Mouse (Mus musculus): ENCODE results near the gene Rbm7. TPM values are rescaled to one million over a fixed set of nuclear protein-coding genes. Genes with fewer than 3 reads are reported as not detected.
A peak's percentile ranks its signal among the peaks of the same experiment; 100 is the strongest.
"Not testable (repeated sequence)": the region's sequence is repeated elsewhere in the genome, so short reads cannot be mapped to it uniquely, and the experiment has no call there.

Gene Rbm7
- polyA plus RNA-seq (2015; fragmentation: Nextera tagmentation; extraction: Ambion mirVana) = 52.1 and 54.0 TPM in 2 replicates

- WGBS (ENCODE audit: insufficient replicate concordance) = under 1% methylated on average over 71 of the region's 72 CpGs
Measured at GRCm38 (mm10) chr9:48494817-48495547, at the start of gene Rbm7, which contains the start of gene Gm5617. TSS of gene Rbm7 (minus strand) at chr9:48495299. TSS of gene Gm5617 (plus strand) at chr9:48495442.

GRCm38 (mm10) chr9:48538688-48539087 is 43.6 kb upstream of the Rbm7 start:
- no peak overlapping the region for H3K27ac ChIP-seq (ENCODE audit: low read depth)
- H3K4me2 ChIP-seq (ENCODE audit: low read depth, low read length) = peak overlapping the region; percentile 40
- H3K36me3 ChIP-seq (replicated peaks; ENCODE audit: insufficient read depth, low read length) = no peaks in the 10 kb centered on the region
- peaks cover 7% of the 10 kb centered on the region; the same call in 1 of the 2 replicates for H3K27me3 ChIP-seq (ENCODE audit: insufficient read depth, low read length)
- TF ChIP-seq CTCF (IDR thresholded peaks at IDR 0.05; ENCODE audit: low read depth) (no peak), EP300 (IDR thresholded peaks at IDR 0.05; ENCODE audit: low read depth) (no peak)
- ATAC-seq (no peak), DNase-seq (peak; percentile 19)
- H3K4me3 ChIP-seq (ENCODE audit: low read depth, low read length) = no peak overlapping the region; the same call in 1 of the 2 replicates
- H3K9me3 ChIP-seq (ENCODE audit: low read length) = peaks cover 10% of the 10 kb centered on the region; the same call in 1 of the 2 replicates
- WGBS (ENCODE audit: insufficient replicate concordance) = 18% methylated on average over 12 of the region's 12 CpGs
- no peaks in the 10 kb centered on the region for H3K4me1 ChIP-seq (ENCODE audit: insufficient read depth)
- H3K9ac ChIP-seq (replicated peaks) = no peak overlapping the region

More at GRCm38 (mm10) chr9:48494817-48495547, at the start of gene Rbm7, which contains the start of gene Gm5617:
- no peak for TF ChIP-seq CTCF (IDR thresholded peaks at IDR 0.05; ENCODE audit: low read depth)
- Histone ChIP-seq H3K4me3 (ENCODE audit: low read depth, low read length) (peak within 1 kb of the TSS; percentile 77), H3K36me3 (replicated peaks; ENCODE audit: insufficient read depth, low read length) (peaks cover 36% of the 10 kb centered on the region), H3K9me3 (ENCODE audit: low read length) (no peaks in the 10 kb centered on the region), H3K27me3 (ENCODE audit: insufficient read depth, low read length) (no peaks in the 10 kb centered on the region), H3K4me2 (ENCODE audit: low read depth, low read length) (peak within 1 kb of the TSS; percentile 84), H3K9ac (replicated peaks) (peak within 1 kb of the TSS; percentile 81), H3K27ac (ENCODE audit: low read depth) (peak within 1 kb of the TSS; percentile 92), H3K4me1 (ENCODE audit: insufficient read depth) (peaks cover 22% of the 10 kb centered on the region)
- ATAC-seq = peak; percentile 100
- peak; percentile 94 for DNase-seq

- no peak for DNase-seq
- Histone ChIP-seq H3K9ac (replicated peaks) (no peak overlapping the region), H3K27me3 (ENCODE audit: insufficient read depth, low read length) (peaks cover 7% of the 10 kb centered on the region; the same call in 1 of the 2 replicates), H3K27ac (ENCODE audit: low read depth) (no peak overlapping the region), H3K4me3 (ENCODE audit: low read depth, low read length) (no peak overlapping the region; the same call in 1 of the 2 replicates), H3K4me1 (ENCODE audit: insufficient read depth) (no peaks in the 10 kb centered on the region), H3K4me2 (ENCODE audit: low read depth, low read length) (peak overlapping the region; percentile 40), H3K36me3 (replicated peaks; ENCODE audit: insufficient read depth, low read length) (no peaks in the 10 kb centered on the region), H3K9me3 (ENCODE audit: low read length) (peaks cover 10% of the 10 kb centered on the region; the same call in 1 of the 2 replicates)
- WGBS (ENCODE audit: insufficient replicate concordance) = 6% methylated on average over 17 of the region's 17 CpGs
- ATAC-seq = no peak
- no peak for TF ChIP-seq CTCF (IDR thresholded peaks at IDR 0.05; ENCODE audit: low read depth)
- no peak for TF ChIP-seq EP300 (IDR thresholded peaks at IDR 0.05; ENCODE audit: low read depth)
Measured at GRCm38 (mm10) chr9:48538044-48538645, 43.0 kb upstream of the Rbm7 start.

DNA sequence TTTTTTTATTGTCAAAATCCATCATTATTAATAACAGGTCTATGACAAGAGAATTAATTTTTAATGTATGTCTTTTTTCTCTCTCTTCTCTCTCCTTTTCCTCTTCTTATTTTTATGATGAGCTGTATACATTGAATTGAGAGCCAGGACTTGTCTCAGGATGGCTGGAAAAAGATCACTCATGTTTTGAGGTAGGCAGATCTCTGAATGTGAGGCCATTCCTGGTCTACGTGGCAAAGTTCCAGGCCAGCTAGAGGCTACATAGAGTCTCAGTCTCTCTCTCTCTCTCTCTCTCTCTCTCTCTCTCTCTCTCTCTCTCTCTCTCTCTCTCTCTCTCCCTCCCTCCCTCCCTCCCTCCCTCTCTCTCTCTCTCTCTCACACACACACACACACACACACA is 42.5 kb upstream of the Rbm7 start:
- not testable (repeated sequence) for H3K36me3 ChIP-seq (replicated peaks; ENCODE audit: insufficient read depth, low read length); ATAC-seq; H3K9me3 ChIP-seq (ENCODE audit: low read length); H3K27me3 ChIP-seq (ENCODE audit: insufficient read depth, low read length); H3K4me2 ChIP-seq (ENCODE audit: low read depth, low read length); H3K9ac ChIP-seq (replicated peaks); H3K27ac ChIP-seq (ENCODE audit: low read depth); DNase-seq; H3K4me3 ChIP-seq (ENCODE audit: low read depth, low read length); H3K4me1 ChIP-seq (ENCODE audit: insufficient read depth)
- WGBS (ENCODE audit: insufficient replicate concordance) = 56% methylated on average over 1 of the region's 1 CpGs

- Histone ChIP-seq H3K36me3 (replicated peaks; ENCODE audit: insufficient read depth, low read length) (no peaks in the 10 kb centered on the region), H3K27ac (ENCODE audit: low read depth) (no peak overlapping the region), H3K9ac (replicated peaks) (no peak overlapping the region), H3K4me2 (ENCODE audit: low read depth, low read length) (no peak overlapping the region), H3K9me3 (ENCODE audit: low read length) (0 out of 2 replicates have a peak, but pooled peaks cover 5% of the 10 kb centered on the region), H3K4me3 (ENCODE audit: low read depth, low read length) (no peak overlapping the region), H3K27me3 (ENCODE audit: insufficient read depth, low read length) (peaks cover 7% of the 10 kb centered on the region; the same call in 1 of the 2 replicates), H3K4me1 (ENCODE audit: insufficient read depth) (no peaks in the 10 kb centered on the region)
- DNase-seq (no peak), ATAC-seq (no peak)
- 30% methylated on average over 1 of the region's 1 CpGs for WGBS (ENCODE audit: insufficient replicate concordance)
- TF ChIP-seq EP300 (IDR thresholded peaks at IDR 0.05; ENCODE audit: low read depth) = no peak
- no peak for TF ChIP-seq CTCF (IDR thresholded peaks at IDR 0.05; ENCODE audit: low read depth)
Measured at GRCm38 (mm10) chr9:48536414-48536813, 41.3 kb upstream of the Rbm7 start.

DNA sequence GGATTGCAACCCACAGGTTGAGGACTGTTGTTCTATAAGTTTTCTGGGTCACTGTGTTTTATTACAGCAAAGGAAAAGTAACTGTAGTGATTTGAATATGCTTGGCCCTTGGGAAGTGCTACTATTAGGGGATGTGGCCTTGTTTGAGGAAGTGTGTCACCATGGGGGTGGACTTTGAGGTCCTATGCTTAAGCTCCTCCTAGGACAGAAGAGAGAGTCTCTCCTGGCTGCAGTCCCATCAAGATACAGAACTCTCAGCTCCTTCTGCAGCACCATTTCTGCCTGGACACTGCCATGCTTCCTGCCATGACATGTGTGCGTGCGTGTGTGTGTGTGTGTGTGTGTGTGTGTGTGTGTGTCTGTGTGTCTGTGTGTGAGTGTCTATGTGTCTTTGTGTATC is 37.6 kb upstream of the Rbm7 start:
- Histone ChIP-seq H3K27ac (ENCODE audit: low read depth) (no peak overlapping the region), H3K4me1 (ENCODE audit: insufficient read depth) (no peaks in the 10 kb centered on the region), H3K4me3 (ENCODE audit: low read depth, low read length) (no peak overlapping the region), H3K4me2 (ENCODE audit: low read depth, low read length) (no peak overlapping the region), H3K9me3 (ENCODE audit: low read length) (no peaks in the 10 kb centered on the region), H3K27me3 (ENCODE audit: insufficient read depth, low read length) (no peaks in the 10 kb centered on the region), H3K36me3 (replicated peaks; ENCODE audit: insufficient read depth, low read length) (no peaks in the 10 kb centered on the region), H3K9ac (replicated peaks) (no peak overlapping the region)
- WGBS (ENCODE audit: insufficient replicate concordance) = 76% methylated on average over 2 of the region's 2 CpGs
- no peak for DNase-seq
- TF ChIP-seq CTCF (IDR thresholded peaks at IDR 0.05; ENCODE audit: low read depth) = no peak
- TF ChIP-seq EP300 (IDR thresholded peaks at IDR 0.05; ENCODE audit: low read depth) = no peak
- peak; percentile 48; the same call in 1 of the 2 replicates for ATAC-seq

Data from liver, postnatal 0 days (tissue).